Mouse (Mus musculus): ENCODE data around the gene Zfp747. TPM values are rescaled to one million over a fixed set of nuclear protein-coding genes. Genes with fewer than 3 reads are reported as not detected.

Zfp747 gene
- polyA plus RNA-seq, 1 experiment: 4.3 TPM

DNA sequence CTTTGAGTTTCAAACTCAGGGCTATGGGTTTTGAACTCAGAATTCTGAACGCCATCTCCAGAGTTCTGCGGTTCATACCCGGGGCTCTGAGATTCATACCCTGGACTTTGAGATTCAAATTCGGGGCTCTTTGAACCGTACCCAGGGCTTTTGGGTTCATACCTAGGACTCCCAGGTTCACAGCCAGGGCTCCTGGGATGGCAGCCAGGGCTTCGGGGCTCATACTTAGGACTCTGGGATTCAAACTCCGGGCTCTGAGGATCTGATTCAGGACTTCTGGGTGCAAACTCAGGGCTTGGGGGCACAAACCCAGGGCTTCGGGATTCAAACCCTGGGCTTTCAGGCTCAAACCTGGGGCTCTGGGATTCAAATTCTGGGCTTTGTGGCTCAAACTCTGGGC lies 31.5 kb downstream of the Zfp747 start:
- no peak for TF ChIP-seq GATA1 (IDR thresholded peaks at IDR 0.05; ENCODE audit: low read length)

DNA sequence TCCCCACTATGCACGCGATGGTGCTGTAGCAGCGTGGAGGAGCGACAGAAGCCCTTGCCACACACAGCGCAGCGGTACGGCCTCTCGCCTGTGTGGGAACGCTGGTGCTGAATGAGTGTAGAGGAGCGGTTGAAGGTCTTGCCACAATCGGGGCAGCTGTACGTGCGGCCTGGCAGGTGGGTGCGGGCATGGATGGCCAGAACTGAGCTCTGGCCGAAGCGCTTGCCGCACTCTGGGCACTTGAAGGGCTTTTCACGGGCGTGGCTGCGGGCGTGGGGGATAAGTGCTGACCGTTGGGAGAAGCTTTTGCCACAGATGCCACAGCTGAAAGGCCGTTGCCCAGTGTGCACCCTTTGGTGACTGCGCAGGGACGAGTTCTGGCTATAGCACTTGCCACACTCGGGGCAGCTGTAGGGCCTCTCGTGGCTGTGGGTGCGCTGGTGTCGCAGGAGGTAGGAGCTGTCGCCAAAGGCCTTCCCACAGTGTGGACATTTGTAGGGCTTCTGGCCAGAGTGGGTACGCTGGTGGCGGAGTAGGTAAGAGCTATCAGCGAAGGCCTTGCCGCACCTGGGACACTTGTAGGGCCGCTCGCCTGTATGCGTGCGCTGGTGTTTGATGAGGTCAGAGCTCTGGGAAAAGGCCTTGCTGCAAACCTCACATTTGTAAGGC lies 32.4 kb downstream of the Zfp747 start:
- no peak for TF ChIP-seq GATA1 (IDR thresholded peaks at IDR 0.05; ENCODE audit: low read length)

DNA sequence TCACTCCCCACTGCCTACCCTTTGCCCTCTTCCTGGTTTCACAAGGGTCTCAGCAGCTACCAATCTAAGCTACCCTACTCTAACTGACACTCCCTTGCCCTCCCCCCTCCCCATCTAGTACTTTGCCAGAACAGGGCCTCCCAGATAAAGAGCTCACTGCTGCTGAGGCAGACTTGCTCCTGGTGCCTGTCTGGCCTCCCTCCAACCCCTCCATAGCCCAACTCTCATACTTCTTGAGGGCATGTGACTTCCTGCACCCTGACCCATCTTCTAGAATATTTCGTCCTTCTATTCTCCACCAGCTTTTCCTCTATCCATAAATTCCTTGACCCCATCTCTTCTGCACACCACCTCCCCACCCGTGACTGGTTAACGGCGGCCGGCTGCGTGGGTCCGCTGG lies 33.0 kb downstream of the Zfp747 start:
- TF ChIP-seq GATA1 (IDR thresholded peaks at IDR 0.05; ENCODE audit: low read length): no peak

DNA sequence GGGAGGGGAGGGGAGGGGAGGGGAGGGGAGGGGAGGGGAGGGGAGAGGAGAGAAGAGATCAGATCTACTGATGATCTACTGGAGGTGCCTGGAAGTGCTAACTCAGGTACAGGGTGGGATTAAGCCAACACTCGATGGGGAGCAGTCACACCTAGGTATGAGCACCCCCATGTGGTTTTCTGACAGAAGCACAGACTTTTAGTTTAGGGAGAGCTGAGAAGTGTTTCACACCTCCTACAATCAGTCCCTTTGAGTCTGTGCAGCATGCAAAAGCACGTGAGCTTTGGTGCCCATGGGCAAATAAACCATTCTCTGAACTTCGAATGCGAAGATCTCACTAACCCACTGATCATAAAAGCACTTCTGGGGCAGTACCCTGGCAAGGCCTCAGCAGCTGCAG lies 33.5 kb downstream of the Zfp747 start:
- TF ChIP-seq GATA1 (IDR thresholded peaks at IDR 0.05; ENCODE audit: low read length): no peak

DNA sequence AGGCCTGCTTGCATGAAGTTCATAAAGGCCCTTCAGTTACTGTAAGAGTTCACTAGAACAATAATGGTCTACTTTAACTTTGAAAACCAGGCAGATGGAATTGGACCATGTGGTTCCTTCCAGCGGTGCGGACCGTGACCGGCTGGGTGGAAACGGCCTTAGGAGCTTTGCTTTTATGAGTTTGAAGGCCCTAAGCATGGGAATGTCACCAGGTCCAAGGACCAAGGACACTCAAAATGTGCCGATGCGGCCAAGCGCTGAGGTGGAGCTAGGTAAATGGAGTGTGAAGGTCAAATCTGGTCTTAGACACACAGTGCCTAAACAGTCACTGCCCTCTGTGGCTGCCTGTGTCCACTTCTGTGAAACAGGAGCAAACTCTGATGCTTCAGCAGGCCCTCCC lies 34.5 kb downstream of the Zfp747 start:
- no peak for TF ChIP-seq GATA1 (IDR thresholded peaks at IDR 0.05; ENCODE audit: low read length)

DNA sequence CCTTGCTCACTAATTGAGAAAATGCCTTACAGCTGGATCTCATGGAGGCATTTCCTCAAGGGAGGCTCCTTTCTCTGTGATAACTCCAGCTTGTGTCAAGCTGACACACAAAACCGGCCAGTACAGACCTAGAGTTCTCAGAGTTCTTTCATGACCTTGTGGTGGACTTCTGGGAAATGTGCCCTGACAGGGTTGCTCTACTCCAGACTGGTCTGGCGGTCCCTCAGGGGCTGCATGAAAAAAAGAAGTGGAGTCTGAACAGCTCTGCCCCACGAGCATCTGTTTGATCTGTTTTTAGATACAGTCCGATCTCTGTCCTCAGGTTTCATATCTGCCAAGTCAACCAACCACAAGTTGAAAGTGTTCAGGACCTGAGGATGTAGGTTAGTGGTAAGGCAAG lies 38.2 kb downstream of the Zfp747 start:
- TF ChIP-seq GATA1 (IDR thresholded peaks at IDR 0.05; ENCODE audit: low read length): no peak

DNA sequence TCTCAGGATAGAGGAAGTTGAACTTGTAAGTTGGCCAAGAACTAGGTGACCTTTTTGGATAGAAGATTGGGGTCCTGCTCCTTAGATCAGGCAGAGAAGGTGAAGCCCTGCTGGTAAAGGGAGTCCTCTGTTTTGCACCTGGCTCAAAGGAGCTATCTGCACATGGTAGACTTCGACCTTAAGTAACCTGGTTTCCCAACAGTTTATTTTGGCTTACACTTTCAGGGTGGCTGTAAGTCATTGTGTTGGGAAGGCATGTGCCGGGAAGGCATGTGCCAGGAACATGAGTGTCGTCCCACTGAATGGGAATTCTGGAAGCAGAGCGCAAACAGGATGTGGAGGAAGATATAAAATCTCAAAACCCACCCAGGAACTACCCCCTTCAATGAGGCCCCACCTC lies 40.2 kb downstream of the Zfp747 start:
- TF ChIP-seq GATA1 (IDR thresholded peaks at IDR 0.05; ENCODE audit: low read length): no peak

DNA sequence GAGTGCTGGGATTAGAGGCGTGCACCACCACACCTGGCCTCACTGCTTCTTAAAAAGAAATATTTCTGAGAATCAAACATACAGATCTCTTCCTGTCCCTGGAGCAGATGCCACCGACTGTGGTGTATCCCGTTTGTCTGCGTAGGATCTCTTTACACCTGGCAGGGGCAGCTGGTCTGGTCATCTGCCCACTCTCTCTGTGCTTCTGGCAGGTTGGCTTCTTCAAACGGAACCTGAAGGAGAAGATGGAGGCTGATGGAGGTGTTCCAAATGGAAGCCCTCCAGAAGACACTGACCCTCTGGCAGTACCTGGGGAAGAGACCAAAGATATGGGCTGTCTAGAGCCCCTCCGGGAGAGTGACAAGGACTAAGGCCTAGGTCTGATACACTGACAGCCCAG lies 42.6 kb downstream of the Zfp747 start:
- no peak for TF ChIP-seq GATA1 (IDR thresholded peaks at IDR 0.05; ENCODE audit: low read length)

DNA sequence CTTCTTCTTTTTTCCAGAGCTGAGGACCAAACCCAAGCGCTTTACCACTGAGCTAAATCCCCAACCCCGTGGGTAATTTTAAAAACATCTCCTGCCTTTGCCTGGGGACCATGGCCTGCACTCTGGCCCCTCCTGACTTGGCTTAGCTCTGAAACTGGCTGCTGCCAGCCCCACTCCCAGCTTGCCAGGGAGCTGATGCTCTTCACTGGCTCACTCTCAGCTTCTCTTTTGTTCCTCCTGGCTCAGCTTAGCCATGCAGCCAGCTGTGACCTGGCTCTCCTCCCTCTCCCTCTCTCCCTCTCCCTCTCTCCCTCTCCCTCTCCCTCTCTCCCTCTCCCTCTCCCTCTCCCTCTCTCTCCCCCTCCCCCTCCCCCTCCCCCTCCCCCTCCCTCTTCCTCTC lies 49.2 kb downstream of the Zfp747 start:
- TF ChIP-seq GATA1 (IDR thresholded peaks at IDR 0.05; ENCODE audit: low read length): no peak

DNA sequence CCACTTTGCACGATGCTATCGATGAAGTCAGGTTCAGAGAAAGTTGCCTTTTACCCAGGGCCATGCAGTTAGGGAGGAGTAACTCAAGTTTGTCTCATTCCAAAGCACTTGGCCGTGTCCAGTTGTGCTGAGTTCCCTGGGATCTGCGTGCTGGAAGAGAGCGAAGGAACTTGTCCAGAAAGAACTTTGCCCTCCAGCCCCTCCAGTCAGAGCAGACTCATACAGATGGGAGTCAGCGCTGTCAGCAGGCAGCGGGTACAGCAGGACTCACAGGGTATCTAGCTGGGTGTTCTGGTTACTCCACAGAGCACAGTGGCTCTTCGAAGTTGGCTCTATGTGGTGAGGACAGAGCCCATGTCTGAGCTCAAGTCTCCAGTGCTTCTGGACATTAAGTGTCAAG lies 50.3 kb downstream of the Zfp747 start:
- TF ChIP-seq GATA1 (IDR thresholded peaks at IDR 0.05; ENCODE audit: low read length): no peak

DNA sequence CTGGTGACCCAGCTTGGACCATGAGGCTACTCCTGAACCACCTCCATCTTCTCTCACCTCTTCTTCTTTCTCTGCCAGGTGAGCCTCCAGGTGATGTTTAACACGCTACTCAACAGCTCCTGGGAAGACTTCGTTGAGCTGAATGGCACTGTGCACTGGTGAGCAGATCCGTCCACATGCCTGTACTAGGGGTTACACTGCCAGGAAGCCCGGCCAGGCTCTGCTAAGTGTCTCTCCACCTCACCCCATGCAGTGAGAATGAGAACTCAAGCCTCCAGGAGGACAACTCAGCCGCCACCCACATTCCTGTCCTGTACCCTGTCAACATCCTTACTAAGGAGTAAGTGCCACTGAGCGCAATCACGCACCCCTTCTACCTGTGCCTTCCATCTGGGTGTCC lies 50.9 kb downstream of the Zfp747 start:
- TF ChIP-seq GATA1 (IDR thresholded peaks at IDR 0.05; ENCODE audit: low read length): no peak

Other genes starting within 250 kb of the Zfp747 start
- 104 and 107 TPM in 2 replicates for gene Spn, start 238.2 kb downstream of the Zfp747 start, polyA plus RNA-seq (2012)
- 81.2 and 81.3 TPM in 2 replicates for gene Cd2bp2, start 180.0 kb downstream of the Zfp747 start, polyA plus RNA-seq (2012)
- 58.8 and 62.5 TPM in 2 replicates for gene Tbc1d10b, start 167.6 kb downstream of the Zfp747 start, polyA plus RNA-seq (2012)
- 1.2 and 4.3 TPM in 2 replicates for gene Mylpf, start 167.2 kb downstream of the Zfp747 start, polyA plus RNA-seq (2012)
- gene Zfp553, start 143.0 kb downstream of the Zfp747 start, polyA plus RNA-seq (2012): 37.7 and 38.1 TPM in 2 replicates
- gene Sept1, start 142.9 kb downstream of the Zfp747 start, polyA plus RNA-seq (2012): 151 and 170 TPM in 2 replicates
- gene Zfp771, start 131.8 kb downstream of the Zfp747 start, polyA plus RNA-seq (2012): 86.6 and 115 TPM in 2 replicates
- 108 and 177 TPM in 2 replicates for gene Dctpp1, start 115.3 kb downstream of the Zfp747 start, polyA plus RNA-seq (2012)
- 68.0 and 94.5 TPM in 2 replicates for gene Sephs2, start 102.0 kb downstream of the Zfp747 start, polyA plus RNA-seq (2012)
- gene Itgal, start 79.8 kb downstream of the Zfp747 start, polyA plus RNA-seq (2012): 16.4 and 20.0 TPM in 2 replicates
- 28.1 and 30.7 TPM in 2 replicates for gene Zfp768, start 30.5 kb downstream of the Zfp747 start, polyA plus RNA-seq (2012)
- 1.1 and 1.4 TPM in 2 replicates for gene 9130019O22Rik, start 11.1 kb upstream of the Zfp747 start, polyA plus RNA-seq (2012)
- 7.2 and 9.7 TPM in 2 replicates for gene E430018J23Rik, start 17.6 kb upstream of the Zfp747 start, polyA plus RNA-seq (2012)
- gene Zfp764, start 30.8 kb upstream of the Zfp747 start, polyA plus RNA-seq (2012): 0.25 and 0.35 TPM in 2 replicates
- 12.7 and 18.3 TPM in 2 replicates for gene Zfp688, start 46.0 kb upstream of the Zfp747 start, polyA plus RNA-seq (2012)
- 15.2 and 16.3 TPM in 2 replicates for gene Zfp689, start 73.1 kb upstream of the Zfp747 start, polyA plus RNA-seq (2012)
- gene Prr14, start 83.6 kb upstream of the Zfp747 start, polyA plus RNA-seq (2012): 62.8 and 67.0 TPM in 2 replicates
- 545 and 623 TPM in 2 replicates for gene Fbrs, start 103.1 kb upstream of the Zfp747 start, polyA plus RNA-seq (2012)
- gene Srcap, start 135.9 kb upstream of the Zfp747 start, polyA plus RNA-seq (2012): 43.4 and 44.6 TPM in 2 replicates
- 20.8 and 23.3 TPM in 2 replicates for gene Gm42715, start 143.5 kb upstream of the Zfp747 start, polyA plus RNA-seq (2012)
- 0.48 and 1.3 TPM in 2 replicates for gene Tmem265, start 185.3 kb upstream of the Zfp747 start, polyA plus RNA-seq (2012)
- gene Phkg2, start 197.3 kb upstream of the Zfp747 start, polyA plus RNA-seq (2012): 22.2 and 39.6 TPM in 2 replicates
- gene Ccdc189, start 212.5 kb upstream of the Zfp747 start, polyA plus RNA-seq (2012): 2.5 and 2.8 TPM in 2 replicates
- gene Rnf40, start 212.7 kb upstream of the Zfp747 start, polyA plus RNA-seq (2012): 49.0 and 49.7 TPM in 2 replicates
- gene Zfp629, start 239.7 kb upstream of the Zfp747 start, polyA plus RNA-seq (2012): 21.6 and 22.6 TPM in 2 replicates